Mouse (Mus musculus) neural tube, embryonic 14.5 days (tissue): Measurements from ENCODE around the gene Zfp64. TPM values are rescaled to one million over a fixed set of nuclear protein-coding genes. Genes with fewer than 3 reads are reported as not detected.

Experiments used
- ATAC-seq: fragments of 200-750 bp; cut with Nextera tagmentation; 2 replicates; pipeline ENCODE4 v1.8.0; 2017; ENCODE audit warnings: low read depth, mild to moderate bottlenecking, moderate TSS enrichment, moderate library complexity
- H3K27ac ChIP-seq: fragments of 300-500 bp; sonication (generic); 2 replicates; pipeline ENCODE4 v1.5.1; 2014; ENCODE audit warnings: low read depth, mild to moderate bottlenecking, control low read depth, low read length, moderate library complexity, mixed read lengths
- H3K27me3 ChIP-seq: fragments of 300-500 bp; sonication (generic); 2 replicates; pipeline ENCODE4 v1.6.1; 2014; ENCODE audit warnings: low read length; ENCODE audit not compliant: control insufficient read depth, insufficient read depth
- H3K36me3 ChIP-seq: fragments of 300-500 bp; sonication (generic); 2 replicates; pipeline ENCODE4 v1.6.1; 2014; ENCODE audit warnings: low read length, mixed read lengths; ENCODE audit not compliant: control insufficient read depth, insufficient read depth
- H3K4me1 ChIP-seq: fragments of 300-500 bp; sonication (generic); 2 replicates; pipeline ENCODE4 v1.6.1; 2014; ENCODE audit warnings: low read length; ENCODE audit not compliant: control insufficient read depth, insufficient read depth
- H3K4me2 ChIP-seq: fragments of 300-500 bp; sonication (generic); 2 replicates; pipeline ENCODE4 v1.6.1; 2014; ENCODE audit warnings: mild to moderate bottlenecking, low read depth, low read length, control low read depth
- H3K4me3 ChIP-seq: fragments of 300-500 bp; sonication (generic); 2 replicates; pipeline ENCODE4 v1.5.1; 2014; ENCODE audit warnings: low read depth, low read length, control low read depth, mixed read lengths
- H3K9ac ChIP-seq: fragments of 300-500 bp; sonication (generic); replicated peaks from 2 replicates; pipeline ENCODE4 v1.6.1; 2014; ENCODE audit warnings: low read depth, mild to moderate bottlenecking, control low read depth, low read length, mixed read lengths
- H3K9me3 ChIP-seq: fragments of 300-500 bp; sonication (generic); 2 replicates; pipeline ENCODE4 v1.6.1; 2016; ENCODE audit warnings: low read length; ENCODE audit not compliant: control insufficient read depth
- WGBS: fragments of 180-500 bp; shearing (Covaris S2); extraction: QIAGEN DNeasy Blood & Tissue Kit; methylation state at CpG from one replicate; pipeline ENCODE4 v1.1.7; 2014; 5-methylcytosine and 5-hydroxymethylcytosine counted together
- polyA plus RNA-seq: library from polyadenylated mRNA; unstranded; fragments of >200 nt; fragmentation: Nextera tagmentation; extraction: Ambion mirVana; gene quantifications from 2 replicates; pipeline ENCODE4 v1.2.1, GENCODE M21; 2014

The Zfp64 gene
- polyA plus RNA-seq, 1 experiment from 2014 or later: 24.5 TPM

DNA sequence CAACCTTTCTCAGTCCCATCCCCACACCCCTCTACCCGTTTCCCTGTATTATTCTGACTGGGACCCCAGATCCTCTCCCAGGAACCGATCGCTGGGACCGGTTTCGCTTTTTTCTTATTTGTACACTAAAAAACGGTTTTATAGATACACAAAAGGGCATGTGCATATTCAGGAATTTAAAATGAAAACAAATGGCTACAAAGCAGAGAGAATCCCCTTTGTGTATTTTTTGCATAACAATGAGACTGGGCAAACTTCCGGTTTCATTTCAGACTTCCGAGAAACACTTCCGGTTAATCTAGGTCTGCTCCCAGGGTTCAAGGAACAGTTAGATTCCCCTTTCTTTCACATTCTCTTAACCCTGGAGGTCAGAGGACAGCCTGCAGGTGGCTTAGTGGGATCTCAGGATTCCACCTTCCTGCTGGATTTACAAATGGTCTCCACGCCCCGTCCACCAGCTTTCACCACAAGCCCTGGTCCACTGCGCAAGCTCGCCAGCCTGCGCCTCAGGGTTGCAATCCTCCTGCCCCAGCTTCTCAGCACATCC lies 4.0 kb upstream of the Zfp64 start:
- no peak overlapping the region for H3K9ac ChIP-seq
- no peak overlapping the region for H3K27ac ChIP-seq
- H3K36me3 ChIP-seq: no peaks in the 10 kb centered on the region
- no peak overlapping the region for H3K4me2 ChIP-seq
- 83% methylated on average over 14 of the region's 14 CpGs for WGBS
- H3K4me3 ChIP-seq: no peak overlapping the region
- H3K4me1 ChIP-seq: peaks cover under 1% of the 10 kb centered on the region
- no peaks in the 10 kb centered on the region; the same call in 1 of the 2 replicates for H3K9me3 ChIP-seq
- no peak for ATAC-seq
- no peaks in the 10 kb centered on the region for H3K27me3 ChIP-seq

DNA sequence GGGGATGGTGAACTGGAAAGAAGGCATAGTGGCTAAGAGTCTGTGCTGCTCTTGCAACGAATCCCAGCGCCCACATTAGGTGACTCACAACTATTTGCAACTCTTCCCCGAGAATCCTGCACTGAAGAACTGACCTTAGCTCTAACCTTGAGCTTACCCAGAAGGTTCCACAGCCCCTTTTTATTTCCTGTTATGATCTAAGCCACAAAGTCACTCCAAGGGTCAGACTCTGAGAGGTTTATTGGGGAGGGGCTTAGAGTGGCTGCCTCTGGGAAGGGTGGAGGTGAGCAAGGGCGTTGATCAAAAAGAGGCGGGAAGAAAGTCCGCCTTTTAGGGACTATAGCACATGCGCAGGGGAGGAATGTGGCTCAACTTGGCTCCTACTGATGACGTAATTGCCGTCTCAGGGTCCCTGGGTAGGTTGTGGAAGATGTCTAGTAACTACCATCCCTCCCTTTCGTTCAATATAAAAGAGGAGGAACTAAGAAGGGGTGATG lies 511 bp upstream of the Zfp64 start:
- no peak overlapping the region for H3K9ac ChIP-seq
- ATAC-seq: no peak
- 0 out of 2 replicates have a peak overlapping the region, but pooled peaks have one; percentile 62 for H3K27ac ChIP-seq
- no peaks in the 10 kb centered on the region for H3K27me3 ChIP-seq
- peak overlapping the region; percentile 98 for H3K4me2 ChIP-seq
- peak overlapping the region; percentile 87 for H3K4me3 ChIP-seq
- peaks cover 11% of the 10 kb centered on the region for H3K4me1 ChIP-seq
- no peaks in the 10 kb centered on the region for H3K9me3 ChIP-seq
- WGBS: 56% methylated on average over 10 of the region's 10 CpGs
- H3K36me3 ChIP-seq: no peaks in the 10 kb centered on the region

DNA sequence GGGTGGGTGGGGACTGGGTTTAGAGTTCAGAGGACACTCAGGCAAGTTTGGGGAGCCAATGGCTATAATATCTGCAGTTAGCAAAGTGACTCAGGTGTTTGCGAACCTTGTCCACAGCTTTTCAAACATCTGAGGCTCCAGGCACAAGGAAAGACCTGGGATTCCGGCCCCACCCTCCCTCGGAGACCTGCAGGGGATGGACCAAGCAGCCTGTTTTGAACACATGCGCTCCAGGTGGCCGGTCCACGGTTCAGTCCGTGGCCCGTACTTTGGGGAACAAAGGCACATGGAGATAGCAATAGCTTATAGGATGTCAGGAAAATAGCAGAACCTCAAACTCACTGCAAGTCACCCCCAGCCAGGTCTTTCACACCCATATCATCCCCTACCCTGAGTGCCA lies 1.0 kb downstream of the Zfp64 start:
- WGBS: 11% methylated on average over 8 of the region's 8 CpGs
- ATAC-seq: no peak
- H3K4me1 ChIP-seq: peaks cover 11% of the 10 kb centered on the region
- peak overlapping the region; percentile 82 for H3K9ac ChIP-seq
- H3K9me3 ChIP-seq: no peaks in the 10 kb centered on the region
- H3K4me3 ChIP-seq: peak overlapping the region; percentile 87
- no peaks in the 10 kb centered on the region for H3K27me3 ChIP-seq
- peaks cover 9% of the 10 kb centered on the region for H3K36me3 ChIP-seq
- H3K4me2 ChIP-seq: peak overlapping the region; percentile 98
- H3K27ac ChIP-seq: no peak overlapping the region

DNA sequence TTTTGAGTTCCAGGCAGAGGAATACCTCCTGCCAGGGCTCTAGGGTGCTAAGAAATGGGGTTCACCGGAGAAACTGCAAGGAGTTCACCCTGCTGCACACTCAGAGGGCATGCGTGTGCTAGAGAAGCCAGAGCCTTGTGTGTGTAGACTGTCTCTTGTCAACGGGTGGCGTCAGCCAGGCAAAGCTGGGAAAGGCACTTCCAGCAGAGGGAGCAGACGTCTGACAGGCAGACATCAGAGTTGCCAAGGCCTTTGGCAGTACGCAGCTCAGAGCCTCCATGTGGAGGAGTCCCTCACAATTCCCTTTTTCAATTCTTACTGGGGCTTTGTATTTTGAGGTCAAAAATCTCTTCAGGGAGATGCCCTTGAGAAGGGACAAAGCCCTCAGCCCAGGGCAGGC lies 6.9 kb downstream of the Zfp64 start:
- Histone ChIP-seq H3K27me3 (no peaks in the 10 kb centered on the region), H3K36me3 (peaks cover 25% of the 10 kb centered on the region), H3K4me1 (peaks cover under 1% of the 10 kb centered on the region; the same call in 1 of the 2 replicates), H3K9me3 (no peaks in the 10 kb centered on the region), H3K27ac (no peak overlapping the region), H3K4me2 (no peak overlapping the region), H3K4me3 (no peak overlapping the region), H3K9ac (no peak overlapping the region)
- WGBS: 92% methylated on average over 6 of the region's 6 CpGs
- no peak for ATAC-seq

DNA sequence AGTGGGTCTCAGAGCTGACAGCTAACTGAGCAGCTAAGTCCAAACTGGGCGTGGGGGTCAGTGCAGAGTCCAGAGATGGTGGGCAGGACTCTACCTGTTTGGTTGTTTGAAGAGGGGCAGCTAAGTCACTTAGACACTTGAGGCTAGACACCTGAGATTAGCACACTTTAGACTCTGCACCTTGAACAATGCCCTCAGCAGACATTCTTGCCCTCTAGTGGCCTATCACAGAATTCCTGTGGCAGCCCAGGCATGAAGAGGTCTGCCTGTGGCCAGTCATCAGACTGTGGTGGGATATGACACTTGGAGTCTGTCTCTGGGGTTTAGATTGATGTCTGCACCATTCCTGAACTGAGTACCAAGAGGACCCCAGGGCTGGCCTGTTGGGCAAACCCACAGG lies 7.7 kb downstream of the Zfp64 start:
- 91% methylated on average over 1 of the region's 1 CpGs for WGBS

DNA sequence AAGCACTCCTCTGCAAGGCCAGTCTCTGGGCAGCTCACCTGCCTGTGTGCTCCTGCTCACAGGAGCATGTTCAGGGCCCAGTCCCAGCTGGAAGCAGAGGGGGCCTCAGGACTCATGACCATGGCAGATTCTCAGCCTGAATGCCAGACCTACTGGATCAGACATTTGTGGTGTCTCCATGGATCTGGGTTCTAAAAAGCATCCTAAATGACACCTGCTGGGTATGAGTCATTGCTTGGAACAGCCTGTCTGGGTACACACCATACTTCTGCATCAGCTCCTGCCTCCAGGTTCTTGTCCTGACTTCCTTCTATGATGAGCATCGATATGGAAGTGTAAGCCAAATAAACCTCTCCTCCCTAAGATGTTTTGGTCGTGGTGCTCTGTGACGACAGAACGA lies 11.4 kb downstream of the Zfp64 start:
- no peaks in the 10 kb centered on the region for H3K27me3 ChIP-seq
- WGBS: 96% methylated on average over 4 of the region's 4 CpGs
- H3K27ac ChIP-seq: no peak overlapping the region
- ATAC-seq: no peak
- H3K4me3 ChIP-seq: no peak overlapping the region
- peaks cover 32% of the 10 kb centered on the region; the same call in 1 of the 2 replicates for H3K36me3 ChIP-seq
- no peaks in the 10 kb centered on the region for H3K4me1 ChIP-seq
- H3K9ac ChIP-seq: no peak overlapping the region
- H3K4me2 ChIP-seq: no peak overlapping the region
- no peaks in the 10 kb centered on the region for H3K9me3 ChIP-seq

More for the DNA sequence above, 7.7 kb downstream of the Zfp64 start:
- Histone ChIP-seq H3K9ac (no peak overlapping the region), H3K27ac (no peak overlapping the region), H3K36me3 (peaks cover 25% of the 10 kb centered on the region), H3K9me3 (no peaks in the 10 kb centered on the region), H3K4me1 (no peaks in the 10 kb centered on the region), H3K27me3 (no peaks in the 10 kb centered on the region), H3K4me2 (no peak overlapping the region), H3K4me3 (no peak overlapping the region)
- ATAC-seq: no peak

DNA sequence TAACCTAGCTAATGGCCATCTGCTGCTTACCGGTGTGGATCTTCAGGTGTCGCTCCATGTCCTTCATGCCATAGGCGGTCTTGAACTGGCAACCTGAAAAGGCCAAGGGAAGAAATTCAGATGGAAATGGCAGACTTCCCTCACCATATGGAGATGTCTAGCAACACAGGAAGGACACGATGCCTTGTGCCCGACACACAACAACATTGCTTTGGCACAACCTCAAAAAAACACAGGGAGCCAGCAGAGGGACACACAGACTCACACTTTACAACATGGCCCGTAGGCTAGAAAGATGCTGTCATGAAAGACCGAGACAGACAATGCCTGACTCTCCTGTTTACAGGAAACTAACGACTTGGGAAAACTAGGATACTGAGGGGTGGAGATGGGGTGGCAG lies 15.4 kb downstream of the Zfp64 start:
- 90% methylated on average over 8 of the region's 8 CpGs for WGBS
- Histone ChIP-seq H3K4me2 (no peak overlapping the region), H3K36me3 (peaks cover 25% of the 10 kb centered on the region; the same call in 1 of the 2 replicates), H3K9ac (no peak overlapping the region), H3K9me3 (no peaks in the 10 kb centered on the region), H3K4me1 (no peaks in the 10 kb centered on the region), H3K4me3 (no peak overlapping the region), H3K27me3 (no peaks in the 10 kb centered on the region), H3K27ac (no peak overlapping the region)
- ATAC-seq: no peak

DNA sequence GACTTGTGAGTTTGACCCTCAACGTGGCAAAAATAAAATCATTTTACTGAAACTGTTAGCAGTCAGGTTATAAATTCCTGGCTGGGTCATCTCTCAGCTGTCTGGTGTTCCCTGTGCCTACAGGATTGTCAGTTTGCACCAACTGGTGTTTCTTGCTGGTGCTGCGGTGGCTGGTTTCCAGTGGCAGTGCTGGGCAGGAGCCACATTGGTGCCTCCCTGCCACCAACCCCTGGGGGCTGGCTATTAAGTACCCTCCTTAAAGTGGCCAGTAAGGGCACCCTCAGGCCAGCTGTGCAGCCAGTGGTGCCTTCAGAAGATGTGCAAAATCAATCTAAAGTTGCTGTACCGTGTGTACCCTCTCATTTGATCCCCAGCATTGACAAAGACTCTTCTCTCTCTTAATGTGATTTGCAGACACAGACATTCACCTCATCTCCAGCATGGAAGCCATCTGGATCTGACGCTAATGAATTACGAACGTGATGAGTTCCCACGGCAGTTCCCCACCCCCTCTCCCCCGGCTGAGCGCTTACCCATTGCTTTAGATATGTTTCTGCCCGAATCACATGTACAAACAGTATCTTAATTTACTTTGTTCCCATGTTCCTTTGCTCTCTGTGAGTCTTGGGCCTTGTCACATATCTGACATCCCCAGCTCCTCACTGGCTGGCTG lies 16.0 kb downstream of the Zfp64 start:
- no peak overlapping the region for H3K27ac ChIP-seq
- H3K9ac ChIP-seq: no peak overlapping the region
- no peak overlapping the region for H3K4me3 ChIP-seq
- no peaks in the 10 kb centered on the region for H3K27me3 ChIP-seq
- H3K9me3 ChIP-seq: no peaks in the 10 kb centered on the region
- 66% methylated on average over 10 of the region's 10 CpGs for WGBS
- H3K4me2 ChIP-seq: no peak overlapping the region
- H3K36me3 ChIP-seq: peaks cover 28% of the 10 kb centered on the region; the same call in 1 of the 2 replicates
- no peaks in the 10 kb centered on the region for H3K4me1 ChIP-seq
- ATAC-seq: no peak

DNA sequence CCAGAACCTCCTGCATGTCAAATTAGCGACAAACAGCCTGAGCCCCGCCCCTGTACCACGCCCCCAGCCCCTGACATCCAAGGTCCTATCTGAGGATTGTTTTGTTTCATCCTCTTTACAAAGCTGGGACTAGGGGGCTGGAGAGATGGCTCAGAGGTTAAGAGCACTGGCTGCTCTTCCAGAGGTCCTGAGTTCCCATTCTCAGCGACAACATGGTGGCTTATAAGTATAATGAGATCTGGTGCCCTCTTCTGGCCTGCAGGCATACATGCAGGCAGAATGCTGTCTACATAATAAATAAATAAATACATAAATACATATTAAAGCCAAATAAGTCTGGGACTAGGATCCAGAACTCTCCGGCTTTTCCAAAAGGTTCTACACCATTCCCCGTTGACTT lies 18.5 kb downstream of the Zfp64 start:
- H3K36me3 ChIP-seq: peaks cover 32% of the 10 kb centered on the region; the same call in 1 of the 2 replicates
- no peak overlapping the region for H3K27ac ChIP-seq
- no peaks in the 10 kb centered on the region for H3K27me3 ChIP-seq
- H3K4me2 ChIP-seq: no peak overlapping the region
- ATAC-seq: no peak
- no peak overlapping the region for H3K4me3 ChIP-seq
- H3K9ac ChIP-seq: no peak overlapping the region
- WGBS: 76% methylated on average over 6 of the region's 6 CpGs
- no peaks in the 10 kb centered on the region for H3K4me1 ChIP-seq
- H3K9me3 ChIP-seq: no peaks in the 10 kb centered on the region
